Mouse (Mus musculus): ENCODE measurements around the gene Tirap. TPM values are rescaled to one million over a fixed set of nuclear protein-coding genes. Genes with fewer than 3 reads are reported as not detected.
"Not testable (repeated sequence)": the region's sequence is repeated elsewhere in the genome, so short reads cannot be mapped to it uniquely, and the experiment has no call there.

Gene Tirap
- polyA plus RNA-seq, 1 experiment from 2014 or later: 10.6 TPM

DNA sequence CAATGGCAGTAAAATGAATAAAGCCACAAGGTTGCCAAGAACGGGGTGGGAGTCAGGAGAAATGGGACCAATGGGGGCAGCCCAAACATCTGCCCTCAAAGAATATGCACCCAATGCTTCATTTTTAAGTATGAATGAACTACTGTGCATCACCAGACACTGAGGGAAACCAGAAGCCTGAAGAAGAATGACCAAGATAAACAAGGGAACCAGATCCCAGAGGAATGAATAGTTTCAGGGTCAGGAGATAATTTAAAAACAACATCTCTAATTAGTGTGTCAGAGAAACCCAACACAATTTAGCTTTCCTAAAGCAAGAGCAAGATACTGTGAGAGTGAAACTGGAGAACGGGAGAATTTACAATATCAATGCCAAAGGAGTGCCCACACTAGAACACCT, 39.4 kb downstream of the Tirap start:
- TF ChIP-seq CTCF (IDR thresholded peaks at IDR 0.05; ENCODE audit: low read depth): no peak
- no peak for TF ChIP-seq EP300 (IDR thresholded peaks at IDR 0.05; ENCODE audit: low read depth)
- WGBS (ENCODE audit: insufficient replicate concordance): 74% methylated on average over 2 of the region's 2 CpGs
- Histone ChIP-seq H3K4me3 (ENCODE audit: low read depth, low read length) (no peak overlapping the region), H3K9ac (replicated peaks) (no peak overlapping the region), H3K27ac (ENCODE audit: low read depth) (no peak overlapping the region), H3K4me1 (ENCODE audit: insufficient read depth) (no peaks in the 10 kb centered on the region), H3K4me2 (ENCODE audit: low read depth, low read length) (no peak overlapping the region), H3K27me3 (ENCODE audit: insufficient read depth, low read length) (no peaks in the 10 kb centered on the region), H3K9me3 (ENCODE audit: low read length) (no peaks in the 10 kb centered on the region), H3K36me3 (replicated peaks; ENCODE audit: insufficient read depth, low read length) (peaks cover 6% of the 10 kb centered on the region; the same call in 1 of the 2 replicates)
- DNase-seq (no peak), ATAC-seq (no peak)

DNA sequence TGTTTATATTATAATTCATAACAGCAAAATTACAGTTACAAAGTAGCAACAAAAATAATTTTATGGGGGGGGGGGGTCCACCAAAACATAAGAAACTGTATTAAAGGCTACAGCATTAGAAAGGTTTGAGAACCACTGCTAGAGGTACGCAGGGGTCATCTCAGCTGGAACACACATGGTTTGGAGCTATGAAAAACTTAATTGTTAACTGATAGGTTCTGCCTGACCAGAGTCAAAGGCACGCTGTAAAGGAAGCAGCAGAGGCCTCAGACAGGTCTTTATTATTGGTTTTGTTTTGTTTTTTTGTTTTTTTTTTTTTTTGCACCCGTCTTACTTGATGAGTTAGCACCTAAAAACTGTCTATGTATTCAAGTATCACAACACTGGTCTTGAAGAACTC, 41.6 kb downstream of the Tirap start:
- Histone ChIP-seq H3K36me3 (replicated peaks; ENCODE audit: insufficient read depth, low read length) (peaks cover 6% of the 10 kb centered on the region; the same call in 1 of the 2 replicates), H3K4me3 (ENCODE audit: low read depth, low read length) (no peak overlapping the region), H3K4me1 (ENCODE audit: insufficient read depth) (no peaks in the 10 kb centered on the region), H3K9me3 (ENCODE audit: low read length) (no peaks in the 10 kb centered on the region), H3K27ac (ENCODE audit: low read depth) (no peak overlapping the region), H3K9ac (replicated peaks) (no peak overlapping the region), H3K27me3 (ENCODE audit: insufficient read depth, low read length) (no peaks in the 10 kb centered on the region), H3K4me2 (ENCODE audit: low read depth, low read length) (no peak overlapping the region)
- ATAC-seq: no peak
- DNase-seq: no peak
- 73% methylated on average over 3 of the region's 3 CpGs for WGBS (ENCODE audit: insufficient replicate concordance)
- no peak for TF ChIP-seq CTCF (IDR thresholded peaks at IDR 0.05; ENCODE audit: low read depth)
- TF ChIP-seq EP300 (IDR thresholded peaks at IDR 0.05; ENCODE audit: low read depth): no peak

DNA sequence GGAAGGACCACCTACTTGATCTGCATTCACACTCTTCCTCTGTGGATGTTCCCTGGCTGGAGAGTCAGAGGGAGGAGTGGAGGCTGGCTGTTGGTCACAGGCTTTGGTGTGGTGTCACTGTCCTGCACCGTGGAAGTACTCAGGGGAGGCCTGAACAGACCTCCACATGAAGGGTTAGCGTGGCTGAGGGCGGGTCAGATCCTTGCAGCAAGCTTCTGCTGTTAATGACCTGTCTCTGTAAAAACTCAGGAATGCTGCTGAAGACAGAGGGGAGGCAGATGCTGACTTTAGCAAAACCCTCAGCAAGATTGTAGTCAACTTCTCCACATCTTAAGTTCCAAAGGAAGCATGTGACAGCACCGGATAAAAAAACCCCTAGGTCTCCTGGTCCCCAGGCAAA, 43.2 kb downstream of the Tirap start:
- no peak overlapping the region for H3K4me3 ChIP-seq (ENCODE audit: low read depth, low read length)
- no peak for DNase-seq
- H3K4me1 ChIP-seq (ENCODE audit: insufficient read depth): no peaks in the 10 kb centered on the region
- WGBS (ENCODE audit: insufficient replicate concordance): 69% methylated on average over 4 of the region's 4 CpGs
- no peak overlapping the region for H3K4me2 ChIP-seq (ENCODE audit: low read depth, low read length)
- no peak overlapping the region for H3K9ac ChIP-seq (replicated peaks)
- no peak for ATAC-seq
- no peaks in the 10 kb centered on the region for H3K9me3 ChIP-seq (ENCODE audit: low read length)
- H3K27ac ChIP-seq (ENCODE audit: low read depth): 0 out of 2 replicates have a peak overlapping the region, but pooled peaks have one; percentile 34
- H3K27me3 ChIP-seq (ENCODE audit: insufficient read depth, low read length): no peaks in the 10 kb centered on the region
- no peaks in the 10 kb centered on the region for H3K36me3 ChIP-seq (replicated peaks; ENCODE audit: insufficient read depth, low read length)
- TF ChIP-seq CTCF (IDR thresholded peaks at IDR 0.05; ENCODE audit: low read depth) (no peak), EP300 (IDR thresholded peaks at IDR 0.05; ENCODE audit: low read depth) (no peak)

DNA sequence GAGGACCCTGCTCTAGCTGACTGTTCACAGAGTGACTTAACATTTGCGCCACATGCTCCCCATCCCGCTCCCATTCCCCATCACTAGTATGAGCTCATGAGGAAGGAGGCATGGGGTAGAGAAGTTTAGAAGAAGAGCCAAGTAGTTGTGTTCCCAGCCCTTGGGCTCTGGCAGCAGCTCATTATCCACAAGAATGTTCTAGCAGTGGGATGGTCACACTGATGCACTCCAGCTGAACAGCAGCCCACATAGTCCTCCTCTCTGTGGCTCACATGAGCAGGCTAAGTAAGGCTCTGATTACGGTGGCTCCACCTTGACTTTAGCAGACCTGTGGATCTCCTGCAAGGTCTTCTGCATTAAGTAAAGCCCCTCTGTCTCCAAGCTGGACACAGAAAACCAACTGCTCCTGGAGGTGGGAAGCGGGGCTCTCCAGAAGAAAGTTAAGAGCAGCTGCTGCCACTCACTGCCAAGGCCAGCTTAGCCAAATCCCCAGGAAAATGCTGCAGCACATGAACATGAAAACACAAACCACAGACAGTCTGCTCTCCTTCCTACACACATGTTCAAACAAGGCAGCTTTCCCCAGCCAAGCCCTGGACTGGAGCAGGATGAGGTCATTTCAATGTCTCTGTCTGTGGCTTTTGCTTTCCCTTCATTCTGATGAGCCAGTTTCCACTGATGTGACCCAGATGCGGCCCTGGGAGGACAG, 43.9 kb downstream of the Tirap start:
- DNase-seq: no peak
- Histone ChIP-seq H3K9ac (replicated peaks) (no peak overlapping the region), H3K4me3 (ENCODE audit: low read depth, low read length) (no peak overlapping the region), H3K4me1 (ENCODE audit: insufficient read depth) (no peaks in the 10 kb centered on the region), H3K4me2 (ENCODE audit: low read depth, low read length) (no peak overlapping the region), H3K27me3 (ENCODE audit: insufficient read depth, low read length) (no peaks in the 10 kb centered on the region), H3K36me3 (replicated peaks; ENCODE audit: insufficient read depth, low read length) (no peaks in the 10 kb centered on the region), H3K9me3 (ENCODE audit: low read length) (no peaks in the 10 kb centered on the region), H3K27ac (ENCODE audit: low read depth) (peak overlapping the region; percentile 34; the same call in 1 of the 2 replicates)
- TF ChIP-seq EP300 (IDR thresholded peaks at IDR 0.05; ENCODE audit: low read depth) (no peak), CTCF (IDR thresholded peaks at IDR 0.05; ENCODE audit: low read depth) (no peak)
- no peak for ATAC-seq
- WGBS (ENCODE audit: insufficient replicate concordance): 85% methylated on average over 5 of the region's 5 CpGs

DNA sequence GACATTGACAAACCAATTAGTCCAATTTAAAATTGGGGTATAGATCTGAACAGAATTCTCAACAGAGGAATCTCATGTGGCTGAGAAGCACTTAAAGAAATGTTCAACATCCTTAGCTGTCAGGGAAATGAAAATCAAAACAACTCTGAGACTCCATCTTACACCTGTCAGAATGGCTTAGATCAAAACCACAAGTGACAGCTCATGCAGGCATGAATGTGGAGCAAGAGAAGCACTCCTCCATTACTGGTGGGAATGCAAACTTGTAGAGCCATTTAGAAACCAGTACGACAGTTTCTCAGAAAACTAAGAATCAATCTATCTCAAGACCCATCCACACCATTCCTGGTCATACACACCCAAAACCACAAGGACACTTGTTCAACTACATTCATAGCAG, 47.2 kb downstream of the Tirap start:
- TF ChIP-seq EP300 (IDR thresholded peaks at IDR 0.05; ENCODE audit: low read depth): no peak
- no peak for TF ChIP-seq CTCF (IDR thresholded peaks at IDR 0.05; ENCODE audit: low read depth)
- Histone ChIP-seq H3K27ac (ENCODE audit: low read depth) (no peak overlapping the region), H3K9me3 (ENCODE audit: low read length) (no peaks in the 10 kb centered on the region), H3K27me3 (ENCODE audit: insufficient read depth, low read length) (no peaks in the 10 kb centered on the region), H3K4me3 (ENCODE audit: low read depth, low read length) (no peak overlapping the region), H3K9ac (replicated peaks) (no peak overlapping the region), H3K36me3 (replicated peaks; ENCODE audit: insufficient read depth, low read length) (no peaks in the 10 kb centered on the region), H3K4me2 (ENCODE audit: low read depth, low read length) (no peak overlapping the region), H3K4me1 (ENCODE audit: insufficient read depth) (no peaks in the 10 kb centered on the region)
- DNase-seq (no peak), ATAC-seq (no peak)
- WGBS (ENCODE audit: insufficient replicate concordance): 79% methylated on average over 1 of the region's 1 CpGs

DNA sequence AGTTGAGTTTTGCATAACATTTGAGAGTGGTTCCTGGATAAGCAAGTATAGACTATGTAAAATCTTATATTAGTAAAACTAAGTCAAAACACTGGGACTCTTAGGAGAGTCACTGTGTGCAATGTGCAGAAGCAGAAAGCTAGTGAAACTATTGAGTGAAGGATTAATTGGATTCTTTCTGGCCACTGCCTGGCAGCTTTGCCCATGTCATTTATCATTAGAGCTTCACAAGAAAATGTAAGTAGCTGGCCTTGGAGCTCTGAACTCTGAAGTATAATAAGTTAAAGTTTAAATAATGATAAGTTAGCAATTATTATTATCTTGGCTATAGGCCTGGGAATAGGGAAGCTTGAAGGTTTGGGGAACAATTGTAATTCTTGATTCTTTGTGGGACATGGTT, 51.3 kb downstream of the Tirap start:
- not testable (repeated sequence) for H3K9me3 ChIP-seq (ENCODE audit: low read length); ATAC-seq; H3K4me1 ChIP-seq (ENCODE audit: insufficient read depth); DNase-seq; H3K4me2 ChIP-seq (ENCODE audit: low read depth, low read length); H3K4me3 ChIP-seq (ENCODE audit: low read depth, low read length); H3K27ac ChIP-seq (ENCODE audit: low read depth); H3K36me3 ChIP-seq (replicated peaks; ENCODE audit: insufficient read depth, low read length); H3K27me3 ChIP-seq (ENCODE audit: insufficient read depth, low read length); H3K9ac ChIP-seq (replicated peaks)

DNA sequence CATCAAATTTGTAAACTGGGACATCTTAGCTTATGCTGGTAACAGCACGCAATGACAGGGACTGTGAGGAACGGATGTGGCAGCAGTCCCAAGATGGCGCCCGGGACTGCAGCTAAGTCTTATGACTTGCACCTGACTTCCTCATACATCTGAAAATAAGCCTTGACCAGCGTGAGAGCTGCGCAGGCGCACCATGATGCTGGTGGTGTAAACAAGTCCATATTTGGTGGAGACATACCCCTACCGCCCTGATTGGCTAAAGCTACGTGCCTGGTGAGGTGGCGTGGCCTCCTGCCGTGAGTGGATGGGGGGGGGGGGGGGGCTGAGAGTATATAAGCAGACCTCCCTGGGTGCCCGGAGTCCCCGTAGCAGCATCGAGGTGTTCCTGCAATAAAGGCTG, 52.8 kb downstream of the Tirap start:
- H3K4me3 ChIP-seq (ENCODE audit: low read depth, low read length); DNase-seq; H3K9ac ChIP-seq (replicated peaks); H3K36me3 ChIP-seq (replicated peaks; ENCODE audit: insufficient read depth, low read length); H3K27ac ChIP-seq (ENCODE audit: low read depth); H3K27me3 ChIP-seq (ENCODE audit: insufficient read depth, low read length); H3K4me1 ChIP-seq (ENCODE audit: insufficient read depth); ATAC-seq; H3K9me3 ChIP-seq (ENCODE audit: low read length); H3K4me2 ChIP-seq (ENCODE audit: low read depth, low read length): not testable (repeated sequence)
- WGBS (ENCODE audit: insufficient replicate concordance): 91% methylated on average over 14 of the region's 14 CpGs

Measured in liver, postnatal 0 days (tissue).